Mouse (Mus musculus) hindbrain, embryonic 10.5 days (tissue): ENCODE measurements around the gene Dupd1. TPM values are rescaled to one million over a fixed set of nuclear protein-coding genes. Genes with fewer than 3 reads are reported as not detected.
A peak's percentile ranks its signal among the peaks of the same experiment; 100 is the strongest.

Experiments
- DNase-seq: peaks from one replicate; pipeline ENCODE4 v3.0.0-alpha.2; 2017; ENCODE audit warnings: low spot score
- H3K27ac ChIP-seq: fragments of 300-500 bp; sonication (generic); 2 replicates; pipeline ENCODE4 v1.5.1; 2016; ENCODE audit warnings: mild to moderate bottlenecking, moderate library complexity
- H3K27me3 ChIP-seq: fragments of 300-500 bp; sonication (generic); 2 replicates; pipeline ENCODE4 v1.6.1; 2016; ENCODE audit warnings: mild to moderate bottlenecking; ENCODE audit not compliant: poor library complexity, insufficient read depth, severe bottlenecking
- H3K36me3 ChIP-seq: fragments of 300-500 bp; sonication (generic); 2 replicates; pipeline ENCODE4 v1.6.1; 2016; ENCODE audit warnings: mild to moderate bottlenecking, moderate library complexity
- H3K4me1 ChIP-seq: fragments of 300-500 bp; sonication (generic); replicated peaks from 2 replicates; pipeline ENCODE4 v1.6.1; 2016; ENCODE audit warnings: mild to moderate bottlenecking
- H3K4me3 ChIP-seq: fragments of 300-500 bp; sonication (generic); 2 replicates; pipeline ENCODE4 v1.5.1; 2016; ENCODE audit warnings: mild to moderate bottlenecking, moderate library complexity
- H3K9me3 ChIP-seq: fragments of 300-500 bp; sonication (generic); 2 replicates; pipeline ENCODE4 v1.6.1; 2016; ENCODE audit warnings: mild to moderate bottlenecking, moderate library complexity
- WGBS: fragments of 180-500 bp; shearing (Covaris S2); methylation state at CpG from one replicate; pipeline ENCODE4 v1.1.7; 2016; 5-methylcytosine and 5-hydroxymethylcytosine counted together
- polyA plus RNA-seq: library from polyadenylated mRNA; unstranded; fragments of >200 nt; fragmentation: Nextera tagmentation; extraction: Ambion mirVana; gene quantifications from 2 replicates; pipeline ENCODE4 v1.2.1, GENCODE M21; 2016

Dupd1 gene
- polyA plus RNA-seq = 0.14 and 0.22 TPM in 2 replicates

DNA sequence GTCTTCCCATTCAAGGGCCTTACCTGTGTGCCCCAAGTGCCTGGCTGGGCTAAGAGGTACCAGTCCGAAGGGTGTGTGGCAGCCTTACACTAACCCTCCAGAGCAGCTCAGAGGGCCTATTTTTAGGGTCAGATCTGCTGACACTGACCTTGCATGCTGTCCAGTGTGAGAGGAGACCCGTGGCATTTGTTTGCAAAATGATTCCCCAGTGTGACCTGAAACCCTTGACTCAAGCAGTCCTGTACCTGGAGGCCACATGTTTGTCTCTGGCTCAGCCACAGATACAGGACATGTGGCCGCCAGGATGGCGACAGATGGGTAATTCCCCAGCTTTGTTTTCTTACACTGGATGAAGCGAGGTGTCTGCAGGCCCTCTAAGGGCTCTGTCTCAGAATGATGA lies at the start of gene Dupd1:
Gene Dupd1 (minus strand): TSS at position 91 of the 400 bp plus-strand sequence.
- peak within 1 kb of the TSS; percentile 40; the same call in 1 of the 2 replicates for H3K27ac ChIP-seq
- H3K36me3 ChIP-seq = no peaks in the 10 kb centered on the region
- no peaks in the 10 kb centered on the region for H3K9me3 ChIP-seq
- H3K27me3 ChIP-seq = no peaks in the 10 kb centered on the region
- no peak within 1 kb of the TSS for H3K4me3 ChIP-seq
- DNase-seq = no peak
- H3K4me1 ChIP-seq = peaks cover 10% of the 10 kb centered on the region
- WGBS = 61% methylated on average over 5 of the region's 5 CpGs

- Histone ChIP-seq H3K4me1 (peaks cover 7% of the 10 kb centered on the region), H3K9me3 (no peaks in the 10 kb centered on the region), H3K27ac (no peak overlapping the region), H3K4me3 (no peak overlapping the region), H3K36me3 (no peaks in the 10 kb centered on the region), H3K27me3 (no peaks in the 10 kb centered on the region)
- WGBS = 92% methylated on average over 3 of the region's 3 CpGs
- no peak for DNase-seq
These were observed 49.4 kb upstream of the Dupd1 start for GRCm38 (mm10) chr14:21763736-21764135.

GRCm38 (mm10) chr14:21761560-21761959 lies 47.2 kb upstream of the Dupd1 start:
- Histone ChIP-seq H3K4me1 (no peaks in the 10 kb centered on the region), H3K27me3 (no peaks in the 10 kb centered on the region), H3K27ac (no peak overlapping the region), H3K4me3 (no peak overlapping the region), H3K36me3 (no peaks in the 10 kb centered on the region), H3K9me3 (no peaks in the 10 kb centered on the region)
- WGBS = 93% methylated on average over 9 of the region's 9 CpGs
- DNase-seq = no peak

DNA sequence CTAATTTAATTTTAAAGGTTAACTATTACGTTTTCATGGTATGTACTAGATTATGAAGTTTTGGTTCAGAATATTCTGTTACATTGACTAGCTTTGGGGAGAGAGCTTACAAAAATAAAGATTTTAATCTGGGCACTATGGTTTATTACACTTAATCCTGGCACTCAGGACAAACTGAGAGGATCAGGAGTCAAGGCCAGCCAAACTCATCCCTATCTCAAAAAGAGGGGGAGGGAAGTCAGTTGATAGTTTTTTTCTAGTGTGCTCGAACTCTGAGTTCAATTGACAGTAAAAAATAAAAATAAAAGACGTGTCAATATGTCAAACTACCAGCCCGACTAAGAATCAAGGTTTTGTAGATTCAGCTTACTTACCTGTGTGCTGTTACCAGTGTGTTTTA lies 39.0 kb upstream of the Dupd1 start:
- no peak overlapping the region for H3K4me3 ChIP-seq
- 89% methylated on average over 4 of the region's 4 CpGs for WGBS
- H3K27me3 ChIP-seq = no peaks in the 10 kb centered on the region
- DNase-seq = no peak
- no peaks in the 10 kb centered on the region for H3K36me3 ChIP-seq
- no peak overlapping the region for H3K27ac ChIP-seq
- no peaks in the 10 kb centered on the region for H3K9me3 ChIP-seq
- peaks cover 24% of the 10 kb centered on the region for H3K4me1 ChIP-seq

- H3K9me3 ChIP-seq = no peaks in the 10 kb centered on the region
- peaks cover 24% of the 10 kb centered on the region for H3K4me1 ChIP-seq
- H3K36me3 ChIP-seq = no peaks in the 10 kb centered on the region
- DNase-seq = no peak
- H3K4me3 ChIP-seq = no peak overlapping the region
- no peaks in the 10 kb centered on the region for H3K27me3 ChIP-seq
- 90% methylated on average over 3 of the region's 3 CpGs for WGBS
- H3K27ac ChIP-seq = no peak overlapping the region
These were observed 38.0 kb upstream of the Dupd1 start for GRCm38 (mm10) chr14:21752411-21752810.

DNA sequence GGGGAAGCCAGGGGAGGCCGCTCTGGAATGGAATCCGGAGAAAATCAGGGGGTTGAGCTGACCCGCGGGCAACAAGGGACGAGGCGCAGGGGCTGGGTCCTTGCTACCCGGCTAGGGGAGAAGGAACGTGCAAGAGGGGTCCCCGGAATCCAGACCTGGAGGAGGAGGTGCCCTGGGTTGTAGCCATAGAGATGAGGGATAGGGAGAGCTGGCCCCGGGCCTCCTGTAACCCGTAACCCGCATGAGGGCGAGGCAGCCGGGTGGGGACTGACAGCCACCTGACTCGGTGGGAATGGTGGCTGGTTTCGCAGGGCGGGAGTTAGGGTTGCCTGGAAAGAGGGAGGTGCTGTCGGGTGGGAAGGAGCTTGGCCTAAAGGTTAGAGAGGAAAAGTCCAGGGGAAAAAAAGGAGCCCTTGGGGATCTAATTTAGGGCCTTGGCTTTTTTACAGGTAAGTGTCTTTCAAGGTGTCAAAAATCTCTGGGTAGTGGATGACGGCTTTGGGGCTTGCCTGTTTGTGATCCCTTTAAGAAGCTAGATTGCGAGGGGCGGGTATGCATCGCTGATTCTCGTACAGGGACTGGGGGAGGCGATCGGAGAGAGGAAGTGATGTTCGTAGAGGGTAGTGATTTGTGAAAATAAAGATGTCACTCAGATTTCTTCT lies 36.6 kb upstream of the Dupd1 start, which contains the start of gene Dusp13:
Gene Dusp13 (minus strand): TSS at position 301 of the 662 bp plus-strand sequence.
- Histone ChIP-seq H3K36me3 (no peaks in the 10 kb centered on the region), H3K4me3 (peak within 1 kb of the TSS; percentile 99), H3K27ac (peak within 1 kb of the TSS; percentile 94), H3K9me3 (no peaks in the 10 kb centered on the region), H3K27me3 (no peaks in the 10 kb centered on the region), H3K4me1 (peaks cover 24% of the 10 kb centered on the region)
- DNase-seq = peak; percentile 60
- under 1% methylated on average over 26 of the region's 26 CpGs for WGBS

- Histone ChIP-seq H3K27me3 (no peaks in the 10 kb centered on the region), H3K27ac (peak within 1 kb of the TSS; percentile 94), H3K4me1 (peaks cover 24% of the 10 kb centered on the region), H3K36me3 (no peaks in the 10 kb centered on the region), H3K9me3 (no peaks in the 10 kb centered on the region), H3K4me3 (peak within 1 kb of the TSS; percentile 99)
- WGBS = 7% methylated on average over 52 of the region's 52 CpGs
- DNase-seq = peak; percentile 90
These were observed 35.9 kb upstream of the Dupd1 start, which contains the start of gene Samd8 for GRCm38 (mm10) chr14:21750008-21750880. Samd8 (plus strand) TSS chr14:21750531.

DNA sequence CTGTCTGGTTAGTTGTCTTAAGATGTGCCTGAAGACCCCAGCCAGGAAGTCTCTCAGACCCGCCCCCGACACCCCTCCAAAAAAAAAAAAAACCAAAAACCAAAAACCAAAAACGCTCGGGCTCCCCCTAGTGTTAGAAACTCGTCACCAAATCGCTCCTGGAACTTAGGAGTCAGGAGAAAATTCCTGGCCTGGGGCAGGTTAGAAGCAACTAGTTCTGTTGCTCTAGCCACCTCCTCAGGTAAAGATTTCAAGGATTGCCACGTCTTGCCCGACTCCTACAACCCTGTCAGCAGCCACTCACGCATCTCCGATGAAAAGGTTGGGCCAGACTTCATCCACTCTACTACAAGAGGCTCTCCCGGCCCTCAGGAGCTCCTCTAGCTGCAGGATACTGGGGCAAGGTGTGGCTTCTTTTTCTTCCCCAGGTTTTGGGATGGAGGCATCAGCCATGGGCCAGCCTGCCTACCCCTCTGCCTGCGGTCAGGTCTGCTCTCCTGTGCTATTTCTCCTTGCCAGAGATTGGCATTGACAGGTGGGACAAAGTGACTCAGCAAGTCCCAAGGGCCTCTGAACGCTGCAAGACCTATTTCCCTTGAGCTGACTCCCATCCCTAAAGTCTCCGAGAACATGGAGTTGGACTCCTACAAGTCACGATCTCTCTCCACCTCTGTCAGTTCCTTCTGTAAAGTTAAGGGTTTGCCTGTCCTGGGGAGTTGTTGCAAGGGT lies 33.9 kb upstream of the Dupd1 start:
- DNase-seq = peak; percentile 37

GRCm38 (mm10) chr14:21747436-21748141 lies 33.2 kb upstream of the Dupd1 start:
- no peaks in the 10 kb centered on the region for H3K36me3 ChIP-seq
- WGBS = 82% methylated on average over 14 of the region's 14 CpGs
- no peaks in the 10 kb centered on the region for H3K9me3 ChIP-seq
- H3K4me1 ChIP-seq = peaks cover 25% of the 10 kb centered on the region
- no peak overlapping the region for H3K27ac ChIP-seq
- no peak for DNase-seq
- 0 out of 2 replicates have a peak, but pooled peaks cover 6% of the 10 kb centered on the region for H3K27me3 ChIP-seq
- no peak overlapping the region for H3K4me3 ChIP-seq

More for the DNA sequence above, 33.9 kb upstream of the Dupd1 start:
- H3K36me3 ChIP-seq = no peaks in the 10 kb centered on the region
- no peak overlapping the region for H3K27ac ChIP-seq
- no peaks in the 10 kb centered on the region for H3K9me3 ChIP-seq
- H3K4me3 ChIP-seq = no peak overlapping the region
- H3K27me3 ChIP-seq = 0 out of 2 replicates have a peak, but pooled peaks cover 6% of the 10 kb centered on the region
- peaks cover 27% of the 10 kb centered on the region for H3K4me1 ChIP-seq
- 41% methylated on average over 15 of the region's 15 CpGs for WGBS

- H3K9me3 ChIP-seq = no peaks in the 10 kb centered on the region
- H3K4me1 ChIP-seq = peaks cover 18% of the 10 kb centered on the region
- H3K36me3 ChIP-seq = no peaks in the 10 kb centered on the region
- no peak for DNase-seq
- no peak overlapping the region for H3K4me3 ChIP-seq
- H3K27ac ChIP-seq = no peak overlapping the region
- WGBS = 88% methylated on average over 2 of the region's 2 CpGs
- 0 out of 2 replicates have a peak, but pooled peaks cover 8% of the 10 kb centered on the region for H3K27me3 ChIP-seq
These were observed 32.5 kb upstream of the Dupd1 start for GRCm38 (mm10) chr14:21746846-21747245.

DNA sequence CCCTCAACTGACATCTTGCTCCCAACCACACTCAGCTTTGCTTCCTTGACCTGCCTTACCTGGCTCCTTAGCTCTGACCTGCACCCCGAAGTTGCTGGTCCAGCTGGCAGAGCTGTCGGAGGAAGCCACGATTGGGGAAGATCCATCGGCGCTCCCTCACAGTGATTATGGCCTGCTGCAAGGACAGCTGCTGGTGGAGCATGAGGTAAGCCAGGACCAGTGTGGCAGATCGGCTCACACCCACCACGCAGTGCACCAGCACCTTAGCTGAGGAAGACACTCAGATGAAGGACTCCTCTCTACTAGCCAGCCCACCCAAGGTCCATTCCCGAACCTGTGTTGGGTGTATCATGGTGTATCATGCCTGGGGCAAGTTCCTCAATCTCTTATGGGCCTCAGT lies 31.9 kb upstream of the Dupd1 start:
- Histone ChIP-seq H3K4me3 (no peak overlapping the region), H3K4me1 (peaks cover 12% of the 10 kb centered on the region), H3K9me3 (no peaks in the 10 kb centered on the region), H3K36me3 (no peaks in the 10 kb centered on the region), H3K27me3 (0 out of 2 replicates have a peak, but pooled peaks cover 8% of the 10 kb centered on the region), H3K27ac (no peak overlapping the region)
- DNase-seq = no peak
- 94% methylated on average over 8 of the region's 8 CpGs for WGBS

GRCm38 (mm10) chr14:21745149-21745548 lies 30.8 kb upstream of the Dupd1 start:
- Histone ChIP-seq H3K4me1 (peaks cover 4% of the 10 kb centered on the region), H3K27ac (no peak overlapping the region), H3K9me3 (no peaks in the 10 kb centered on the region), H3K27me3 (0 out of 2 replicates have a peak, but pooled peaks cover 8% of the 10 kb centered on the region), H3K36me3 (no peaks in the 10 kb centered on the region), H3K4me3 (no peak overlapping the region)
- DNase-seq = no peak
- 78% methylated on average over 5 of the region's 5 CpGs for WGBS
